Mouse (Mus musculus) heart, embryonic 16.5 days (tissue): ENCODE measurements at regions not wholly inside any gene's neighbourhood (a gene's known extent, or its start where the extent isn't known, plus 50 kb on each side); places are given as distances from the start of the nearest gene placed in this dataset.

ENCODE experiments used
- ATAC-seq: fragments of 200-750 bp; cut with Nextera tagmentation; replicated peaks from 2 replicates; pipeline ENCODE4 v1.8.0; 2017; ENCODE audit warnings: moderate number of reproducible peaks; ENCODE audit not compliant: insufficient read depth, low FRiP score; ENCODE audit errors: extremely low read depth
- H3K27ac ChIP-seq: fragments of 300-500 bp; sonication (generic); 2 replicates; pipeline ENCODE4 v1.5.1; 2014; ENCODE audit warnings: mild to moderate bottlenecking, low read length, control low read depth, moderate library complexity
- H3K27me3 ChIP-seq: fragments of 300-500 bp; sonication (generic); 2 replicates; pipeline ENCODE4 v1.6.1; 2014; ENCODE audit warnings: low read length, mixed read lengths; ENCODE audit not compliant: control insufficient read depth, insufficient read depth
- H3K36me3 ChIP-seq: fragments of 300-500 bp; sonication (generic); 2 replicates; pipeline ENCODE4 v1.6.1; 2014; ENCODE audit not compliant: control insufficient read depth, insufficient read depth
- H3K4me1 ChIP-seq: fragments of 300-500 bp; sonication (generic); 2 replicates; pipeline ENCODE4 v1.6.1; 2014; ENCODE audit warnings: low read length, mixed read lengths; ENCODE audit not compliant: control insufficient read depth, insufficient read depth
- H3K4me2 ChIP-seq: fragments of 300-500 bp; sonication (generic); 2 replicates; pipeline ENCODE4 v1.6.1; 2014; ENCODE audit warnings: low read depth, mild to moderate bottlenecking, control low read depth, low read length
- H3K4me3 ChIP-seq: fragments of 300-500 bp; sonication (generic); 2 replicates; pipeline ENCODE4 v1.5.1; 2014; ENCODE audit warnings: mild to moderate bottlenecking, control low read depth, low read length
- H3K9ac ChIP-seq: fragments of 300-500 bp; sonication (generic); 2 replicates; pipeline ENCODE4 v1.6.1; 2014; ENCODE audit warnings: low read length, control low read depth
- H3K9me3 ChIP-seq: fragments of 300-500 bp; sonication (generic); replicated peaks from 2 replicates; pipeline ENCODE4 v1.6.1; 2016; ENCODE audit warnings: low read length; ENCODE audit not compliant: control insufficient read depth
- whole genome bisulfite sequencing: fragments of 180-500 bp; shearing (Covaris S2); extraction: QIAGEN DNeasy Blood & Tissue Kit; methylation state at CpG from one replicate; pipeline ENCODE4 v1.1.7; 2014; 5-methylcytosine and 5-hydroxymethylcytosine counted together

GRCm38 (mm10) chr9:102449366-102449765, 56.2 kb upstream of the Ky start:
- H3K9me3 ChIP-seq, result peaks cover 3% of the 10 kb centered on the region; the same call in 1 of the 2 replicates
- no peak overlapping the region for H3K27ac ChIP-seq
- H3K4me2 ChIP-seq, result no peak overlapping the region
- no peaks in the 10 kb centered on the region for H3K36me3 ChIP-seq
- ATAC-seq, result no peak
- no peak overlapping the region for H3K9ac ChIP-seq
- H3K4me3 ChIP-seq, result no peak overlapping the region
- H3K4me1 ChIP-seq, result no peaks in the 10 kb centered on the region
- WGBS, result 62% methylated on average over 4 of the region's 4 CpGs
- H3K27me3 ChIP-seq, result peaks cover 2% of the 10 kb centered on the region; the same call in 1 of the 2 replicates

GRCm38 (mm10) chr9:102446066-102446465, 59.5 kb upstream of the Ky start:
- no peak overlapping the region for H3K4me2 ChIP-seq
- H3K36me3 ChIP-seq, result no peaks in the 10 kb centered on the region
- no peaks in the 10 kb centered on the region for H3K4me1 ChIP-seq
- H3K27me3 ChIP-seq, result no peaks in the 10 kb centered on the region
- H3K27ac ChIP-seq, result no peak overlapping the region
- no peak for ATAC-seq
- peaks cover 3% of the 10 kb centered on the region; the same call in 1 of the 2 replicates for H3K9me3 ChIP-seq
- no peak overlapping the region for H3K4me3 ChIP-seq
- WGBS, result 56% methylated on average over 2 of the region's 2 CpGs
- no peak overlapping the region for H3K9ac ChIP-seq

- 68% methylated on average over 11 of the region's 11 CpGs for WGBS
- peaks cover 3% of the 10 kb centered on the region; the same call in 1 of the 2 replicates for H3K9me3 ChIP-seq
- ATAC-seq, result no peak
Observed at GRCm38 (mm10) chr9:102442198-102442842, 63.2 kb upstream of the Ky start.

DNA sequence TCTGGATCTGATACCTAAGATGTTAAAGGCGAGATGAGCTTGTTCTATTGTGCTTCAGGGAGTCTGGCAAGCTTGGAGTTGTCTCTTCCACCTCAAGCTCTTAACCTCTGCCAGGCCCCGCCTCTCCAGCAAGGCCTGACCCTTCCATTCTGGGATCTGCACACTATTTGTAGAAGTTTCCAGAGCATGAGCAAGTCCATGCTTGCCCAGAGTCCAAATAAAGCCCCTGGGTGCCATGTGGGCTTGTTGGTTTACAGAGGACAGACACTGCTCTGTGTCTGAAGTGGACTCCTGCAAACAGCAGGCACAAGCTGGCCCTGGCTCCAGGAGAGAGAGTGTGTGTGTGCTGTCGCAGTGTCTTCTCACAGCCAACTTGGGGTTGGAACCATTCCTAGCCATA, 67.9 kb upstream of the Ky start:
- WGBS, result 78% methylated on average over 3 of the region's 3 CpGs
- Histone ChIP-seq H3K4me1 (no peaks in the 10 kb centered on the region), H3K27me3 (no peaks in the 10 kb centered on the region), H3K9me3 (no peaks in the 10 kb centered on the region), H3K4me3 (no peak overlapping the region), H3K9ac (no peak overlapping the region), H3K36me3 (no peaks in the 10 kb centered on the region), H3K4me2 (no peak overlapping the region), H3K27ac (no peak overlapping the region)
- ATAC-seq, result no peak

More at GRCm38 (mm10) chr9:102442198-102442842, 63.2 kb upstream of the Ky start:
- H3K36me3 ChIP-seq, result no peaks in the 10 kb centered on the region
- H3K27me3 ChIP-seq, result no peaks in the 10 kb centered on the region
- H3K4me2 ChIP-seq, result no peak overlapping the region
- H3K4me1 ChIP-seq, result no peaks in the 10 kb centered on the region
- H3K4me3 ChIP-seq, result no peak overlapping the region
- H3K27ac ChIP-seq, result no peak overlapping the region
- no peak overlapping the region for H3K9ac ChIP-seq

- no peaks in the 10 kb centered on the region for H3K36me3 ChIP-seq
- H3K4me2 ChIP-seq, result no peak overlapping the region
- ATAC-seq, result no peak
- 75% methylated on average over 5 of the region's 5 CpGs for WGBS
- H3K4me3 ChIP-seq, result no peak overlapping the region
- no peaks in the 10 kb centered on the region for H3K4me1 ChIP-seq
- H3K9ac ChIP-seq, result no peak overlapping the region
- H3K9me3 ChIP-seq, result no peaks in the 10 kb centered on the region
- no peaks in the 10 kb centered on the region for H3K27me3 ChIP-seq
- no peak overlapping the region for H3K27ac ChIP-seq
Observed at GRCm38 (mm10) chr9:102436378-102436777, 69.2 kb upstream of the Ky start.

DNA sequence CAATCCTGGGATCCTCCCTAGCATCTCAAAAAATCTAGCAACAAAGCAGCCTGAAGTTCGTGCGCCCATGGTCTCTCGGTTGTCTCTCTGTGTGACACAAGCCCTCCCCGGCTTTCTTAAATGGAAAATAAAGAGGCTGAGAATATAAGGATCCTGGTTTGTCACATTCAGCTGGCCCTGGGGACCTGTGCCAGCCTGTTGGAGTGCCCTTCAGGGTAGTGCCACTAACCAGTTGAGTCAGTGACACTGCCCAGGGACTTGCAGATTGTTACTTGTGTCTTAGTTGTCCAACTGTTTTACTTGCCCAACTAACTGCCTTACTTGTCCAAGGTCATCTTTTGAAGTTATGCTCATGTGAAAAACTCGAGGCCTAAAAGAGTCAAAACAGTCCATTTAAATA, 73.5 kb upstream of the Ephb1 start:
- H3K9me3 ChIP-seq, result no peaks in the 10 kb centered on the region

GRCm38 (mm10) chr9:102424672-102425345, 70.3 kb upstream of the Ephb1 start:
- H3K27ac ChIP-seq, result no peak overlapping the region
- 54% methylated on average over 11 of the region's 11 CpGs for WGBS
- no peaks in the 10 kb centered on the region for H3K36me3 ChIP-seq
- H3K4me1 ChIP-seq, result peaks cover 6% of the 10 kb centered on the region
- ATAC-seq, result no peak
- no peak overlapping the region; the same call in 1 of the 2 replicates for H3K9ac ChIP-seq
- peaks cover 4% of the 10 kb centered on the region; the same call in 1 of the 2 replicates for H3K27me3 ChIP-seq
- peak overlapping the region; percentile 50 for H3K4me2 ChIP-seq
- H3K4me3 ChIP-seq, result peak overlapping the region; percentile 15
- no peaks in the 10 kb centered on the region for H3K9me3 ChIP-seq

More for the DNA sequence above, 73.5 kb upstream of the Ephb1 start:
- no peaks in the 10 kb centered on the region for H3K36me3 ChIP-seq
- peaks cover 6% of the 10 kb centered on the region for H3K4me1 ChIP-seq
- H3K4me3 ChIP-seq, result no peak overlapping the region
- 82% methylated on average over 5 of the region's 5 CpGs for WGBS
- no peak overlapping the region for H3K27ac ChIP-seq
- H3K27me3 ChIP-seq, result peaks cover 4% of the 10 kb centered on the region; the same call in 1 of the 2 replicates
- ATAC-seq, result no peak
- no peak overlapping the region for H3K4me2 ChIP-seq
- H3K9ac ChIP-seq, result no peak overlapping the region

DNA sequence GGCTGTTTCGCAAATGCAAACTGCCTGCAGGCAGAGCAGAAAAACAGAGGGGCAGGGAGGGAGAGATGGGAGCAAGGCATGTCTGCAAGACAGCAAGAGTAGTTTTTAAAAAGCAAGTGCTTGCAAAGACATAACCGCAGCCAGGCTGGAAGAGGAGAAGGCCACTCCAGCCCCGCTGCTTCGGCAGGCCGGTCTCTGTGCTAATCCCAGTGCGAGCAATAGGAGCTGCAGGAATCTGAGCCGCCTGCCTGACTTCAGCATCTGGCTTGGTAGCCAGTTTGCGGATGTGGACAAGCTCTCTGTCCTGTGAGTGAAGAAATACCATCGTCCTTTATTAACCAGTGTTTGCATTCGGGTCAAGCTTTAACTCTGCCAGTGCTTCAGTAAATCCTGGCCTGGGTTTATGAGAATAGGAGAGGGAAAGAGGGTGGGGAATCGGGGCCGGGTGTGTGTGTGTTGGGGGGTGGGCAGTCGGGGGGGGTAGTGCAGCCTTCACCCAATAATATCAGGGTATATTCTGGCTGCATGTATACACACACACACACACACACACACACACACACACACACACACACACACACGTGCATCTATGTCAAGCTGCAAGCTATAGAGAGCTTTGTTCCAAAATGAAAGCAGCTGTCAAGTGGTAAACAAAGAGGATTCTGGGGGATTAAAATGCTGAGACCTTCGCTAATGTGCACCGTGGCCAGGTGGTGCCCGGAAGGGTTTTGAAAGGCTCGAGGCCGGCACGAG, 69.6 kb upstream of the Ephb1 start:
- H3K4me3 ChIP-seq, result peak overlapping the region; percentile 15
- no peak overlapping the region; the same call in 1 of the 2 replicates for H3K9ac ChIP-seq
- H3K27me3 ChIP-seq, result peaks cover 4% of the 10 kb centered on the region; the same call in 1 of the 2 replicates
- no peaks in the 10 kb centered on the region for H3K36me3 ChIP-seq
- ATAC-seq, result no peak
- peaks cover 6% of the 10 kb centered on the region for H3K4me1 ChIP-seq
- peak overlapping the region; percentile 50 for H3K4me2 ChIP-seq
- H3K9me3 ChIP-seq, result no peaks in the 10 kb centered on the region
- no peak overlapping the region for H3K27ac ChIP-seq
- 21% methylated on average over 20 of the region's 20 CpGs for WGBS
